Mouse (Mus musculus) adrenal gland, postnatal 25 days (tissue): ENCODE results near the gene Slc35f1. TPM values are rescaled to one million over a fixed set of nuclear protein-coding genes. Genes with fewer than 3 reads are reported as not detected.

Source experiments
- DNase-seq: peaks from one replicate; pipeline ENCODE4 v3.0.0; 2021; ENCODE audit warnings: mixed read lengths
- total RNA-seq: library from RNA; stranded (reverse); gene quantifications from 2 replicates; pipeline ENCODE4 v1.2.3, GENCODE M21; 2021

The Slc35f1 gene
- total RNA-seq, 1 experiment from 2014 or later: 1.5 TPM

DNA sequence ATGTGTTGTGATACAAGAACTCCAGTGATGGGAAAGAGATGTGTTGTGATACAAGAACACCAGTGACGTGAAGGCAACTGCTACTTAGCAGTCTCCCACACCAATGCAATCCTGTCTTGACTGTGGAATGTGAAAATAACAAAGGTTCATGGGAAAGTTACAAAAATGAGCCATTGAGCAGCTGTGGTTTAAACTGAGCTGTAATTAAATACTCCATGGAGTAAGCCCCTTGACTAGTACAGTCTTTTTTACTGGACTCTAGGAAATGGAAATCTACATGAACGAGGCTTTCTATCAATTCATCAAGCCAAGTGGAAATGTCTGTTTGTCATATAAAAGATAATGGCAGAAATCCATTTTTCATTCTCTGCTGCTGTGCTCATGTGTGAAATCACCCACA lies 411.1 kb downstream of the Slc35f1 start:
- DNase-seq: no peak

- DNase-seq: no peak
Observed at GRCm38 (mm10) chr10:53102423-53102822, 412.1 kb downstream of the Slc35f1 start.

DNA sequence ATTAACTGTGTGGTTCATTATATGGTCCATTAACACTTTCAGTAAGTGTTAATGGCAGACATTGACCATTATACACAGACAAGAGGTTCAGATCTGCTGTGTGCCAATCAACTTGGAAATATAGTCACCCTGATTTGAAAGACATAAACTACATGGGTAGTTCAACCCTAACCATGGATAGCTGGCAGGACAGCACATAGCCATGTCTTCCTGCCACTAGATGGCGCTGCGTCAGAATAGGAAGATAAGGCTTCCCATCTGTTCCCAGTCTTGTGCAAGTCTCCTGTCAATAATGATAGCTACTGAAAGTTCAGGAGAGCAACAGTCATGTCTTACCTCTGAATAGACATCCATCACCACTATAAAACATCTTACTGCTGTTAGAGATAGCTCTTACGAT lies 424.7 kb downstream of the Slc35f1 start:
- DNase-seq: peak; percentile 78

- DNase-seq: no peak
Observed at GRCm38 (mm10) chr10:53115673-53116398, 425.5 kb downstream of the Slc35f1 start.

GRCm38 (mm10) chr10:53120608-53121007 lies 430.3 kb downstream of the Slc35f1 start:
- no peak for DNase-seq

GRCm38 (mm10) chr10:53124365-53124764 lies 434.0 kb downstream of the Slc35f1 start:
- no peak for DNase-seq

DNA sequence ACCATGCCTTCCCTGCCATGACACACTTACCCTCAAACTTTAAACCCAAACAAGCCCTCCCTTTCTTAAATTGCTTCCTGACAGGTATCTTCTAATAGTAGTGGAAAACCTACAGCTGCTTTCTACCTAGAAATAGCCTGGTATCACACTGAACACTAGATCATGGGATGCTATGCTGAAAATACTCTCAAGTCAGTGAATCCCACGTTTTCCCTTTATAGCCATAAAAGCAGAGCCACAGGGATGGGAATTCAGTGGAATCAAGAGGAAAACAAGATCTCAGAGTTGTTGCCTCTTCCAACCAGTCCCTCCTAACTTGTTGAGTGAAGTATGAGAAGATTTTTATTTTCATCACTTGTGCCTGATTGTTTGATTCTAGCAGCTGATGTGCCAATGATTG lies 442.4 kb downstream of the Slc35f1 start:
- no peak for DNase-seq

GRCm38 (mm10) chr10:53150321-53150720 lies 460.0 kb downstream of the Slc35f1 start:
- no peak for DNase-seq

GRCm38 (mm10) chr10:53150916-53151315 lies 460.6 kb downstream of the Slc35f1 start:
- no peak for DNase-seq

- no peak for DNase-seq
Observed at GRCm38 (mm10) chr10:53156374-53156773, 466.0 kb downstream of the Slc35f1 start.

DNA sequence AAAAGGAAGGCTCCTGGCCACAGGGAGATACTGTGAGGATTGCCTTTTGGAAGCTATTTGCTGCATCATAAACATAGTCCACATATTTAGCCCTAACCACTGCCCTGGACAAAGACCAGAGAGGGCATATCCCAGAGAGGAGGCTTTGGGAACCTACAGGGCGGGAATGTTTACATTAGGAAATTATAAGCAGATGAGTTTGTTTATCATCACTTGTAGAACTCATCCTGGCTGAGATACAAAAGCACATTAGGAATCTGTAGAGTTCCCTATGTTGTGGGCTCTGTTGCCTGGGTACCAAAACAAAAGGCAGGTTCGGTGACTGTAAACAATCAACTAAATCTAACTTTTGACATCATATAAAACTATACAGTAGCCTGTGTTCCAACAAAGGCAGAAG lies 467.4 kb downstream of the Slc35f1 start:
- DNase-seq: no peak
